Mouse (Mus musculus) cerebellum, postnatal 25 days (tissue): ENCODE measurements around the gene Itgb2.

Experiments
- DNase-seq, 2 experiments: peaks; one replicate each; pipeline ENCODE4 v3.0.0; 2021; ENCODE audit warnings: mixed read lengths in 2 of 2

Gene Itgb2

DNA sequence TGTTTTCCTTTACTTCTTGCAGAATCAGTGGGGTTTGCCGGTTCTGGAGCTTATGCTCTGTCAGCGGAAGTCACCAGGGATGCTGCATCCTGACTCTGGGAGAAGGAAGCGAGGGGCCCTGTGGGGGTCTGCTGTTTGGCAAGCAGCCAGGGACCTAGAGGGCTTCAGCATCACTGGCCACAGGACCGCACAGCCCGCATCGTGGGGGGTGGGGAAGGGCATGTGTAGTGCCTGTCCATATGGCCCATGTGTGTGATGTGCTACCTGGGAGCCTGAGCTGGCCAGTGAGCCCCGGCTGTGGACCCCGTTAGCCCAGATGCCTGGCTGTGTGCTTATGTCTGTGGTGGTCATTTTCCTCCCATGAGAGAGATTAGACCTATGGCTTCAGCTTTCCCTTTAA is 59.7 kb downstream of the Itgb2 start:
- DNase-seq, result peak; percentile 20 to 45

DNA sequence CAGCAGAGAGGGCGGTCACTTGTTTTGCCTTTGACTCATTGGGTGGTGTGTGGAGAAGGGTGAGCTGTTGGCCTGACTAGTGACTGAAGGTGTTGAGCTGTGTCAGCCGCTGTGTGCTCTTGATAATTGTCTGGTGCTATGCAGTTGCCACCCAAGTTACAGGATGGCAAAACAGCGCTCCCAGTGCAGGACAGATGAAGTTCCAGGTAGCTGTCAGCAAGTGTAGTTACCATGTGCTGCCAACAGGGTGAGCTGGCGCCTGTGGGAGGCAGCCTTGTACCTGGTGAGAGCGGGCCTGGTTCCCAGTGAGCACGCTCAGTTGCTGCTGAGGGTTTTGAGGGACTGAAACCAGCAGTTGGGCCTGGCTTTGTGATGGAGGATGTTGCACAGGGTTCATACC is 60.8 kb downstream of the Itgb2 start:
- peak; percentile 71 to 80 for DNase-seq

DNA sequence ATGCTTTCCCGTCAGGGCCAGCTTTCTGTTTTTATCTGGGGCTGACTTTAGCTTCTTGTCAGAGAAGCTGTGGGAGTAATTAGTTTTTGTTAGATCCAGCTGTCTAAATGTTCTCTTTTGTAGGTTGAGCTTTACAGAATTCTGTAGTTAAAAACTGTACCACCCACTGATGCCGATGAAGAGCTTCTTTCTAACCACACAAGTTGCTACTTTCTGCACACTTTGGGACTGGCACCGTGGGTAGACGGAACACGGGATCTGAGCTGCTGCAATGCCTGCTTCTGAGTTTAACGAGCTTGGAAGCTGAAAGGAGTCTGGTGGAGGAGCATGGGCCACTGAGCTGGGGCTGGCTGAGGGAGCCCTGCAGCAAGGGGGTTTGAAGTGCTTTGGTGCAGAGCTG is 61.5 kb downstream of the Itgb2 start:
- no peak for DNase-seq

DNA sequence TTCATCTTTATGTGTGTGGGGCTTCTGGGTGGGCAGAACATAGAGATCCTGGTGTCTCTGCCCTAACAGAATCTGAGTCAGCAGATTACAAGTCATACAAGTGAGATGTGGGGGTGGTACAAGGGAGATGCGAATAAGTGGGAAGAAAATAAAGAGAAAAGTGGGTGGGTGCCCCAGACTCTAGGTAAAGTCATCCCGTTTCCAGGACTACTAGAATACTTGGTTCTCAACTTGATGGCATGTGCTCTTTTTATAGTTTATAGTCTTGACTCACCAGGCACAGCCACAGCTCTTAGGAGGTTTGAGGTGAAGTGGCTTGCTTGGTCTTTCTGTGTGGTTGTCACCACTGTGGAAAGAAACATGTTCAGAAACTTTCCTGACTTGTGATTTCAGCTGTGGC is 66.0 kb downstream of the Itgb2 start:
- no peak for DNase-seq

DNA sequence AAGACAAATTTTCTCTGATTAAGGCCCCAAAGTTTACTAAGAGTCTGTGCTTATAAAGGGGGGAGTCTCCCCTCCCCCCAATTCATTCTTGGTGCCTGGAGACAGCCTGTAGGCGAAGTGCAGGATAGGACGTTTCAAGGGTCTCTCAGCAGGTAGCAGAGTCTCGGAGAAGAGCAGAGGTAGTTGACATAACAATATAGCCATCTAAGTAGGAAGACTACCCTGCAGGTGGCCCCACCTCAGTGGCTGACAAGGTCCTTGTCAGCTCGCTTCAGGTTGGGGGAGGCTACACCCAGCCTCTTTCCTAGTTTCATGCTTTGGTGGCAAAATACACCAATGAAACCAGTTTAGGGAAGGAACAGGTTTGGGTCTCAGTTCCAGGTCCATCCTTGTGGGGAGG is 73.0 kb downstream of the Itgb2 start:
- DNase-seq, result no peak

DNA sequence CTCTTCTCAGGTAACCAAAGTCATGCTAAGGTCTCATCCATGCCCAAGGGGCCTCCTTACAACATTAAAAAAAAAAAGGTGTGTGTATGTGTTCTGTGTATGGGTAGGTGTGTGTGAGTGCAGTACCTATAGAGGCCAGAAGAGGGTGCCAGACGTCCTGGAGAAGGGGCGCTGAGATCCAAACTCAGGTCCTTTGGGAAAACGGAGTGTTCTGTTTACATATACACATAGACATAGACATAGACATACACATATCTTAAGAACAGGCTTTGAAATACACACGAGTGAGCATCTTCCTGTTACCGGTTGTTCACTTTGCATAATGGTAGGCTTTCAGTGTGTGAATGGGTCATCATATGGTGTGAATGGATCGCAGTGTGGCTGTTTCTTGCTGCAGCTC is 74.1 kb downstream of the Itgb2 start:
- no peak for DNase-seq

DNA sequence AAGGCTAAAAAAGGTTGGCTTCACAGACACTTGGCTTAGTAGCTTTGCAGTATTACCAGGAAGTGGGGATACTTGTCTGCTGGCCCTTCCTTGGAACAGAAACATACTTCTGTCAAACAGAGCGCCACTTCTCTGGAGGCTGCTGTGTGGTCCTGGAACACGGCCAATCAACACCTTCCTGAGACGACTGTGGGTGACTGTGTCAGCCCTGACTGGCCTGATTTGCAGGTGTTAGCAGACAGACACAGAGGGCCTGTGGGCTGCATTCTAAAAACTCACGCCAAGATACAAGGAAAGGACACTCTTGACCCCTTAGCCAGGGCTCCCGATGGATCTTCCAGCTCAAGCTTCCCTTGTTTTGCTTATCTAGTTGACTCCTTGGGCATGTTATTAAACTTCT is 74.9 kb downstream of the Itgb2 start:
- DNase-seq, result peak in 1 of 2 experiments; percentile 34

DNA sequence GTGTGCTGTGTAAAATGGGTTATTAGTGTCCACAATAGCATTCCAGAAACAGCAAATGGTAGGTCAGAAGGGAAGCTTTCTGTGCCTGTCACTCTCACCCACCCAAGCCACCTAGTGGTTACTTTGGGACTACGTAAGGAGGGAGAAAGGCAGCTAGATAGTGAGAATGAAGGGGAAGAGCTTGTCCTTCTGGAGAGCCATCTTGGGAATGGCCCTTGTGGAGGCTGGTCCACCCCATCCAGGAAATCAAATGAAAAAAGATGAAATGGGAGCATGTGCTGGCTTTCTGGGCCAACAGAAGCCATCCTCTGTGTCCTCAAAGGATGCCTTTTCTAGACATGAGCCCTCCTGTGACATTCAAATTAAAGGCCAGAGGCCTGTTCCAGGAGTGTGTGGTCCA is 75.3 kb downstream of the Itgb2 start:
- DNase-seq, result peak in 1 of 2 experiments; percentile 47

DNA sequence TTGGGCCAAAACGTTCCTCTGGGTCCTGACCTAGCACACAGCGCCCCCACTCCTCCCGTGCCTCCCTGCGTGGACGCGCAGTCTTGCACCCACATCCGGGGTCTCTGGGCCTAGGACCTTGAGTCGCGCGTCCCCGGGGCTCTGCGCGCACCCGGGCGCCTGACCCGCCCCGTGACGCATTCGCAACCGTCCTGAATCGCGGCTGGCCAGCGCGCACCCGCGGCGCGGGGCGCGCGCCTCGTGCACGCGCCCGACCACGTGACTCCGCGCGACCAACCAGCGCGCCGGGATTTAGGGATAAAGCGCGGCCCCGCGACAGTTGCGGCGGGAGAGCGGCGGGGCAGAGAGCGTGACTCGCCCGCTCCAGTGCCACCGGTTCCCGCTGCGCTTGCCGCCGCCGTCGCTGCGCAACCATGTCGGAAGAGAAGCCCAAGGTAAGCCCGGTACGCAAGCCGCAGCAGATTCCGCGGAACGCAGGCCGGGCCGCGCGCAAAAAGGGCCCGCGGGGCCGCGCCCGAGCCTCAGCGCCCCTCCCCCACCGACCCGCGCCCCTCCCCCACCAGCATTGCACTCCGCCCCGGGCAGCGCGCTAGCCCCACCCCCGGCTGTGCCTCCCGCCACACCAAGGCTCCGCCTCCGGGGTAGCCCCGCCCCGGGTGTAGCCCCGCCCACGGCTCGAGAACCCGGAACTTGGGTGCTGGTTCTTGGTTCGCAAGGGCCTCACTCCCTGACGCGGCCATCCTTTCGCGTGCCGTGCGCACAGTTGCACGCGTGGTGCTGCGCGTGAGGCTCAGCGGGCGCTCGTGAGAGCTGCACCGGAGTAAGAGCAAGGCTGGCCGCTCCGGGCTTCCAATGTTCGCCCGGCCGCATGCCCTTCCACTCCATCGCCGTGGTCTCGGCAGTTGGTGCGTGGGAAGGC is 76.1 kb downstream of the Itgb2 start, which contains the start of the genes Sumo3 and Gm49325:
TSS of gene Sumo3 (plus strand) at position 190 of the 919 bp plus-strand sequence.
TSS of gene Gm49325 (plus strand) at position 290 of the 919 bp plus-strand sequence.
- DNase-seq, result peak; percentile 96 to 97

DNA sequence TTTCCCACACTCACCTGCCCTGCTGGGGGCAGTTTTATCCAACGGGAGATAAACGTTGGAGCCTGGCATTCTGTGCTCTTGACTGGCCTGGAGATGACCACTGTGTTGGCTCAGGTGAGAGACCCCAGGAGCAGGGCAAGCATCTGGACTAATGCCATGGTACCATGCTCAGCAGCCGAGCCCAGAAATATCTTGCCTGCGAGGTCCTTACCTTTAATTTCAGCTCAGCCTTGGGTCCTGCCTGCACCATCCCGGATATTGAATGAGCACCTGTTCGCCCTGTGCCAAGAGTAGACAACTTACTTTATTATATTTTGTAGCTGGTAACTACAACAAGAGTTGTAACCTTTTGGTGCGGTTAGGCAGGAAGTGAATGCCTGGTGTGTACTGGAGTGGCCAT is 76.8 kb downstream of the Itgb2 start:
- DNase-seq, result no peak

DNA sequence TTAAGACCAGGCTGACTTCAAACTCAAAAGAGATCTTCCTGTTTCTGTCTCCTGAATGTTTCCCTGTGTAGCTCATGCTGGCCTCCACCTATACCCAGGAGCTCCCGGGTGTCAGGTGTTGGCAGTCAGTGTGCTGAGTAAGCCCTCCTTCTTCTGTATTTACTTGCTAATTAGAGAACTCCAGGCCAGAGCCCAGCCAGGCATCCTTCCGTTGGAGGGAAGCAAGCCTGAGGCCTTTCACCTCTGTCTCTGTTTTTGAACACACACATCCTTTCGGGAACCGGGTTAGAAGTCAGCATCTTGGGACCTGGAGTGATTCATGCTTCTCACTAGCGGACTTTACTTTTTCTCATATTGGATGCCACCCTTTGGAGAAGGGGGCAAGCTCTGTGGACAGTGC is 77.4 kb downstream of the Itgb2 start:
- DNase-seq, result peak in 1 of 2 experiments; percentile 36

DNA sequence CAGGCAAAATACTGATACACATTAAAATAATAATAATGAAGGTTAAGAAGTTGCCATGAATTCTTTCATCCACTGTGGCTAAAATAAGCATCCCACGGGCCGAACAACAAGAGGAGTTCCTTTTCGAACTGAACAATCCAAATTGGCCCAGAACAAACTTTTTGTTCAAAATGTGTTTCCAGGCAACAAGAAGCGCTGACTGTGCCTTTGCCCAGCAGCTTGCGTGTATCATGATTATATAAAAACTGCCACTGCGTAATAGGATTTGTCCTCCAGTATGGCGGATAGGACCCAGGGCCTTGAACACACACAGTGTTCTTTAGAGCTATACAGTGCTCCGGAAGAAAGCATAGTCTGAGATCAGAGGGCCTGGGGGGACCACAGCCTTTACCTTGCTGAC is 78.5 kb downstream of the Itgb2 start:
- no peak for DNase-seq

DNA sequence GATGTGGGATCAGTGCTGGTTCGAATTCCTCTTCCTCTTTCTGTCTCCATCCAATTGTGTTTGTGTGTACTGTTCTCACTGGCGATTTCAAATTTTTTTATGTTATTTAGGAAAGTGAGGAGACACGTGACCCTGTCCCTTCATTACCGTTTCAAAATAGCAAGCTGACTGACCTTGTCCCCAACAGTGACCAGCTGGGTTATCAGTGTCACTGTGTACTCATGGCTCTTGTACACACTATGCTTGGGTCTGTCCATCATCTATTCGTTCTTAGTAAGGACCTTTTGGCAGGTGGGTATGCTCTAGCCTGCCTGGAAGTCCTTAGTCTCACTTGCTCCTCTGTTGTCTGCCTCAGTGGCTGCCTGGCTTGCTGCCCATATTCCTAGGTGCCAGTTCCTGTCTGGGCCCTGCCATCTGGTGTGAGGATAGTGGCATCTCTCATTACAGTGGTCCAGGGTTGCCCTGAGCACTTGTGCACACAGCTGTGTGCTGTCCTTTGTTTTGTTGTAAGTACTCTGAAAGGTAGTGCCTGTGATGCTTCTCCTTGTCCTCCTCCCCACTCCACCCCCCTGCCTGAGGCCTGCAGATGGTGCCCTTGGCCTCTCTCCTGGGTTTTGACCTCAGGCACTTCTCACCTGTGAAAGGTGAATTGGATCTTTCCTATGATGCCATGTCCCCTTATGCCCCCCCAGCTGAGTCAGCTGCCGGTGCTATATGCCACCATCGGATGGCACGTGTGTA is 80.3 kb downstream of the Itgb2 start:
- peak; percentile 59 to 73 for DNase-seq

DNA sequence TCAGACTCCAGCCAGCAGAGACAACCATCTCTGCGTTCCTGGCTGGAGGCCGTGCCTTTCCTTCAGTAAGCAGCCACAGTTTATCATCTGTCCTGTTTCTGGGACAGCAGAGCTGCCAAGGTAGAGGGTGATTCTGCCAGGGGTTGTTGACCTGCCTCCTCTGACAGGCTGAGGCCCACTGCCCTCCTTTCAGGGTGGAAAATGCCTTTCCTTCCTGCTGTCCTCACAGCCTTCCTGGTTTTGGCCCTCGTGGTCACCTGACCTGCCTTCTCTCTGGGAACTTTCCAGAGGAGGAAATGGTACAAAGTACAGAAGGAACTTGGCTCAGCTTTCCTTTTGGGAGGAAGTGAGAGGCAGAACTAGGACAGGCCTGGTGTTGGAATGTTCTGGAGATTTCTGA is 83.4 kb downstream of the Itgb2 start:
- DNase-seq, result no peak
